Mouse (Mus musculus) lung, embryonic 15.5 days (tissue): ENCODE data around the gene Myl6. TPM values are rescaled to one million over a fixed set of nuclear protein-coding genes. Genes with fewer than 3 reads are reported as not detected.

Source experiments
- ATAC-seq: fragments of 200-750 bp; cut with Nextera tagmentation; 2 replicates; pipeline ENCODE4 v1.8.0; 2017; ENCODE audit warnings: moderate number of reproducible peaks, borderline replicate concordance; ENCODE audit not compliant: low FRiP score, low TSS enrichment; ENCODE audit errors: extremely low read depth
- H3K27ac ChIP-seq: fragments of 300-500 bp; sonication (generic); 2 replicates; pipeline ENCODE4 v1.5.1; 2015; ENCODE audit warnings: moderate library complexity, mild to moderate bottlenecking, inconsistent platforms
- H3K27me3 ChIP-seq: fragments of 300-500 bp; sonication (generic); 2 replicates; pipeline ENCODE4 v1.6.1; 2015; ENCODE audit warnings: inconsistent platforms
- H3K36me3 ChIP-seq: fragments of 300-500 bp; sonication (generic); 2 replicates; pipeline ENCODE4 v1.6.1; 2015; ENCODE audit warnings: inconsistent platforms
- H3K4me1 ChIP-seq: fragments of 300-500 bp; sonication (generic); 2 replicates; pipeline ENCODE4 v1.6.1; 2015; ENCODE audit warnings: inconsistent platforms
- H3K4me2 ChIP-seq: fragments of 300-500 bp; sonication (generic); 2 replicates; pipeline ENCODE4 v1.6.1; 2015; ENCODE audit warnings: inconsistent platforms, mild to moderate bottlenecking, moderate library complexity
- H3K4me3 ChIP-seq: fragments of 300-500 bp; sonication (generic); 2 replicates; pipeline ENCODE4 v1.5.1; 2015; ENCODE audit warnings: mild to moderate bottlenecking, inconsistent platforms
- H3K9ac ChIP-seq: fragments of 300-500 bp; sonication (generic); 2 replicates; pipeline ENCODE4 v1.6.1; 2015; ENCODE audit warnings: inconsistent platforms
- H3K9me3 ChIP-seq: fragments of 300-500 bp; sonication (generic); 2 replicates; pipeline ENCODE4 v1.6.1; 2016; ENCODE audit warnings: inconsistent platforms
- WGBS: fragments of 180-500 bp; shearing (Covaris S2); methylation state at CpG from one replicate; pipeline ENCODE4 v1.1.7; 2015; 5-methylcytosine and 5-hydroxymethylcytosine counted together
- polyA plus RNA-seq: library from polyadenylated mRNA; unstranded; fragments of >200 nt; fragmentation: Nextera tagmentation; extraction: Ambion mirVana; gene quantifications from 2 replicates; pipeline ENCODE4 v1.2.1, GENCODE M21; 2015

Myl6 gene
- polyA plus RNA-seq, 1 experiment from 2014 or later = 1,477 TPM

DNA sequence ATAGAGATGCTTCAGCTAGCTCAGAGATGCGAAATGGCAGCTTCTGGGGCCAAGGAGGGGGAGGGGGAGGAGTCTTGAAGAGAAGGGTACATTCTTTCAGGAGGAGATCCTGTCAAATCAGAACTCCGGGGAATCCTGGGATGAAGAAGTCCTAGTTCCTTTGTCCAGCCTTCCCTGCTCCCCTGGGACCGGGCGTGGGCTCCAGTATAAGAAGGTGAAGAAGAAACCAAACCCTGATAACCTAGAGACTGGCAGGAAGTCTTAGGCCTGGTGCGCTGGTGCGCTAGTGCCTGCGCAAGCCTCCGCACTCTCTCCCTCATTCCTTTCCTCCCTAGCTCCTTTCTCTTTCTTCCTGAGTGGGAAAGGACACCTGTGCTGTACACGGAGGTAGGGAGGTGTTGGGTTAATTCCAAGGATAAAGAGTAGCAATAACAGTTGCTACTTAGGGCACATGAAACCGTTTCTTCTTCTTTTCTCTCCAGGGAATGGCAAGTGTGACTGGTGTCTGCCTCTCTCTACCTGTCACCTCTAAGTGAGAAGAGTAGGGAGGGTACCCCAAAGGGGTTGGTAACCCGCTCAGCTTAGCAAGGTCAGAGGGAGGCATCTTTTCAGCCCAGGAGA lies 30.3 kb upstream of the Myl6 start:
- 0 out of 2 replicates have a peak, but pooled peaks cover 3% of the 10 kb centered on the region for H3K36me3 ChIP-seq
- H3K9ac ChIP-seq = peak overlapping the region; percentile 76
- peaks cover 15% of the 10 kb centered on the region for H3K4me1 ChIP-seq
- peak overlapping the region; percentile 80 for H3K4me3 ChIP-seq
- no peak for ATAC-seq
- H3K9me3 ChIP-seq = no peaks in the 10 kb centered on the region
- H3K27ac ChIP-seq = peak overlapping the region; percentile 37; the same call in 1 of the 2 replicates
- 0 out of 2 replicates have a peak, but pooled peaks cover 3% of the 10 kb centered on the region for H3K27me3 ChIP-seq
- H3K4me2 ChIP-seq = peak overlapping the region; percentile 99
- 20% methylated on average over 11 of the region's 11 CpGs for WGBS

DNA sequence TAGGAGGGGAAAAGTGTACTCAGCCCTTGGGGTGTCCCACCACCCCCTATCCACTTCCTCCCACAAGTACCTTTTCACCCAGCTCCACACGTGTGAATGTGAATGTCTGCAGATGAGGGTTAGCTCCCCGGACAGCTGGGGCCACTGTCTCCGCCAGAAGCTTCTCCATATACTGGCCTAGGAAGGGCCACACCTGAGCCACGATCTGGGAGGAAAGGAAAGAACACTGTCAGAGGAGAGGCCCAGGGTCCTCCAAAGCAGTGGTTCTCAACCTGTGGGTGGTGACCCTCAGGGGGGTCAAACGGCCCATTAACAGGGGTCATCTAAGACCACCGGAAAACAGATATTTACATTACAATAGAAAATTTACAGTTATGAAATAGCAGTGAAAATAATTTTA lies 28.4 kb upstream of the Myl6 start:
- no peak for ATAC-seq
- no peak overlapping the region for H3K4me2 ChIP-seq
- H3K9me3 ChIP-seq = no peaks in the 10 kb centered on the region
- peaks cover 15% of the 10 kb centered on the region for H3K4me1 ChIP-seq
- no peak overlapping the region for H3K9ac ChIP-seq
- WGBS = 66% methylated on average over 6 of the region's 6 CpGs
- H3K27ac ChIP-seq = no peak overlapping the region
- no peak overlapping the region for H3K4me3 ChIP-seq
- peaks cover 7% of the 10 kb centered on the region for H3K27me3 ChIP-seq
- H3K36me3 ChIP-seq = peaks cover 13% of the 10 kb centered on the region; the same call in 1 of the 2 replicates

- no peak overlapping the region for H3K4me2 ChIP-seq
- H3K4me3 ChIP-seq = no peak overlapping the region
- peaks cover 19% of the 10 kb centered on the region; the same call in 1 of the 2 replicates for H3K36me3 ChIP-seq
- H3K4me1 ChIP-seq = peaks cover 10% of the 10 kb centered on the region
- ATAC-seq = no peak
- H3K27me3 ChIP-seq = peaks cover 7% of the 10 kb centered on the region
- no peak overlapping the region for H3K27ac ChIP-seq
- H3K9me3 ChIP-seq = no peaks in the 10 kb centered on the region
- 85% methylated on average over 16 of the region's 16 CpGs for WGBS
- H3K9ac ChIP-seq = no peak overlapping the region
Measured at GRCm38 (mm10) chr10:128520591-128520990, 26.6 kb upstream of the Myl6 start.

GRCm38 (mm10) chr10:128518833-128519232 lies 24.9 kb upstream of the Myl6 start:
- Histone ChIP-seq H3K27ac (no peak overlapping the region), H3K4me3 (no peak overlapping the region), H3K36me3 (peaks cover 22% of the 10 kb centered on the region; the same call in 1 of the 2 replicates), H3K4me2 (no peak overlapping the region), H3K9ac (no peak overlapping the region), H3K27me3 (peaks cover 4% of the 10 kb centered on the region), H3K4me1 (peaks cover under 1% of the 10 kb centered on the region; the same call in 1 of the 2 replicates), H3K9me3 (no peaks in the 10 kb centered on the region)
- no peak for ATAC-seq
- 68% methylated on average over 7 of the region's 7 CpGs for WGBS

DNA sequence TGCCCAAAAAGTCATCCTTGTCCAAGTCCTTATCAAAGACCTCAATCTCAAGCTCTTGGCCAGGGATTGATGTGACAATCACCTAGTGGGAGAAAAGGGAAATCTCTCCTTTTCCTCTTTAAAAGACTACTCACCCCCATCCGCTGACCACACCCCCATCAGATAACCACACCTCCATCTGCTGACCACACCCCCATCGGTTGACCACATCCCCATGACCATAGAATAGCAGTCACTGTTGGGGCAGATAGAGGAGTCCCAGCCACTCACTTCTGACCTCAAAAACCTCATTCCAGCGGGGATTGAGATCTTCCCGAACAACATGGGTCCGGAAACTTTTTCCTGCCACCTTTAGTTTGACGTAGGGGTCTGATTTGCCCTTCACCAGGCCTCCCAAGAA lies 22.7 kb upstream of the Myl6 start:
- Histone ChIP-seq H3K36me3 (peaks cover 32% of the 10 kb centered on the region), H3K9ac (no peak overlapping the region), H3K27me3 (peaks cover 4% of the 10 kb centered on the region), H3K4me1 (no peaks in the 10 kb centered on the region), H3K9me3 (no peaks in the 10 kb centered on the region), H3K27ac (no peak overlapping the region), H3K4me3 (no peak overlapping the region), H3K4me2 (no peak overlapping the region)
- 32% methylated on average over 6 of the region's 6 CpGs for whole genome bisulfite sequencing
- no peak for ATAC-seq

DNA sequence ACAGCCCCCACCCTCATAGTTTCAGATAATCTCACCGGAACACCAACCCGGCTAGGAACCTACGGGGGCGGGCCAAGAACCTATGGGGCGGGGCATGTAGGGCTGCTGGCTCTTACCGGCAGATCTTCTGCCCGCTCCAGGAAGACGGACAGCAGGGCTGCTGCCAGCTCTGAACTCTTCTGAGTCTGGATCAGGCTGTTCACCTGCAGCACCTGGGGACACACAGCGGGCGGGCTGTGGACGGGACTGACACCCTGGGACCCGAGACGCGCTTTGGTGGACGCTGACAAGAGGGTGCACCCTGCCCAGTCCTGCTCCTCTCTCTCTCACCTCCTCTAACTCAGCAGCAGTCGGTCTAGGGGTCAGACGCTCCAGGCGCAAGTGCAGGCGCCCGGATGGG lies 22.1 kb upstream of the Myl6 start:
- Histone ChIP-seq H3K27me3 (peaks cover 4% of the 10 kb centered on the region), H3K4me2 (no peak overlapping the region; the same call in 1 of the 2 replicates), H3K27ac (no peak overlapping the region), H3K4me3 (no peak overlapping the region), H3K36me3 (peaks cover 37% of the 10 kb centered on the region), H3K9ac (no peak overlapping the region), H3K9me3 (no peaks in the 10 kb centered on the region), H3K4me1 (no peaks in the 10 kb centered on the region)
- WGBS = 29% methylated on average over 20 of the region's 20 CpGs
- ATAC-seq = no peak

GRCm38 (mm10) chr10:128515044-128515443 lies 21.1 kb upstream of the Myl6 start:
- WGBS = 84% methylated on average over 4 of the region's 4 CpGs
- Histone ChIP-seq H3K9me3 (no peaks in the 10 kb centered on the region), H3K27me3 (peaks cover 4% of the 10 kb centered on the region), H3K4me2 (no peak overlapping the region), H3K9ac (no peak overlapping the region), H3K27ac (no peak overlapping the region), H3K4me1 (peaks cover 5% of the 10 kb centered on the region), H3K4me3 (no peak overlapping the region), H3K36me3 (peaks cover 43% of the 10 kb centered on the region)
- ATAC-seq = no peak

GRCm38 (mm10) chr10:128511761-128512160 lies 17.8 kb upstream of the Myl6 start:
- H3K36me3 ChIP-seq = peaks cover 28% of the 10 kb centered on the region
- WGBS = 81% methylated on average over 12 of the region's 12 CpGs
- ATAC-seq = no peak

GRCm38 (mm10) chr10:128511189-128511588 lies 17.2 kb upstream of the Myl6 start:
- H3K9me3 ChIP-seq = no peaks in the 10 kb centered on the region
- H3K4me1 ChIP-seq = peaks cover 6% of the 10 kb centered on the region
- no peak overlapping the region for H3K4me3 ChIP-seq
- H3K27ac ChIP-seq = no peak overlapping the region
- peaks cover 28% of the 10 kb centered on the region for H3K36me3 ChIP-seq
- WGBS = 81% methylated on average over 9 of the region's 9 CpGs
- H3K9ac ChIP-seq = no peak overlapping the region
- no peak for ATAC-seq
- H3K4me2 ChIP-seq = no peak overlapping the region
- no peaks in the 10 kb centered on the region for H3K27me3 ChIP-seq

More at GRCm38 (mm10) chr10:128511761-128512160, 17.8 kb upstream of the Myl6 start:
- Histone ChIP-seq H3K9me3 (no peaks in the 10 kb centered on the region), H3K4me3 (no peak overlapping the region), H3K27ac (no peak overlapping the region), H3K4me1 (peaks cover 6% of the 10 kb centered on the region), H3K27me3 (no peaks in the 10 kb centered on the region), H3K4me2 (no peak overlapping the region), H3K9ac (no peak overlapping the region)

GRCm38 (mm10) chr10:128510301-128510700 lies 16.4 kb upstream of the Myl6 start:
- no peak overlapping the region for H3K27ac ChIP-seq
- no peaks in the 10 kb centered on the region for H3K9me3 ChIP-seq
- no peak overlapping the region for H3K4me2 ChIP-seq
- H3K27me3 ChIP-seq = no peaks in the 10 kb centered on the region
- ATAC-seq = no peak
- H3K4me1 ChIP-seq = peaks cover 6% of the 10 kb centered on the region
- H3K4me3 ChIP-seq = no peak overlapping the region
- 74% methylated on average over 11 of the region's 11 CpGs for WGBS
- H3K9ac ChIP-seq = no peak overlapping the region
- H3K36me3 ChIP-seq = peaks cover 23% of the 10 kb centered on the region

DNA sequence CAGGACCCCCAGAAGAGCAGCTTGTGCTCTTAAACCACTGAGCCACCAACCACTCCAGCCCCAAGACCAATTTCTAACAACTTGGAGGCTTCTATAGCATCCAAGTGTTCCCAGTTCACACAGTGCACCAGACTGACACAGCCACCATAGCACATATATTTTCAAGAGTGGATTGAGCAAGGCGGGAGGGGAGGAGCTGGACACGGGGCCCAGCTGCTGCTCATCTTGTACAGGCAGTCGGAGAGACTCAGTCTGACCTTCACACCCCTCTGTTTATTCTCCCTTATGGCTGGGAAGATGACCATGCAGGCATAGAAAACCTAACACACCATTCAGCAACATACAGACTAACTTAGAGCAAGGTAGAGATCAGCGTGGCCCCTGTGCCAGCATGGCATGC lies 15.9 kb upstream of the Myl6 start:
- Histone ChIP-seq H3K4me1 (peaks cover 6% of the 10 kb centered on the region), H3K27ac (no peak overlapping the region), H3K36me3 (peaks cover 23% of the 10 kb centered on the region), H3K27me3 (no peaks in the 10 kb centered on the region), H3K4me3 (no peak overlapping the region), H3K9ac (no peak overlapping the region), H3K4me2 (no peak overlapping the region), H3K9me3 (no peaks in the 10 kb centered on the region)
- ATAC-seq = peak; percentile 75; the same call in 1 of the 2 replicates
- 42% methylated on average over 4 of the region's 4 CpGs for WGBS

GRCm38 (mm10) chr10:128509203-128509602 lies 15.3 kb upstream of the Myl6 start:
- no peak overlapping the region for H3K27ac ChIP-seq
- no peak overlapping the region for H3K4me3 ChIP-seq
- H3K36me3 ChIP-seq = peaks cover 23% of the 10 kb centered on the region

More at GRCm38 (mm10) chr10:128509203-128509602, 15.3 kb upstream of the Myl6 start:
- no peak for ATAC-seq
- H3K4me2 ChIP-seq = no peak overlapping the region
- 85% methylated on average over 9 of the region's 9 CpGs for WGBS
- H3K4me1 ChIP-seq = peaks cover 11% of the 10 kb centered on the region
- H3K9me3 ChIP-seq = no peaks in the 10 kb centered on the region
- no peaks in the 10 kb centered on the region for H3K27me3 ChIP-seq
- H3K9ac ChIP-seq = no peak overlapping the region
